Mouse (Mus musculus) liver, adult 2 months (tissue): ENCODE data around the gene Hpse2.

Experiments
- CTCF ChIP-seq: fragments of 200-500 bp; IDR thresholded peaks from 2 replicates; pipeline ENCODE4 v1.5.1; 2011; ENCODE audit warnings: low read depth, low read length, control low read depth
- POLR2A ChIP-seq: fragments of 200-500 bp; IDR thresholded peaks from 2 replicates; pipeline ENCODE4 v1.6.1; 2011; ENCODE audit warnings: low read length, control low read depth; ENCODE audit not compliant: insufficient read depth; ENCODE audit errors: extremely low read depth

GRCm38 (mm10) chr19:42777801-42778200 is 610.4 kb downstream of the Hpse2 start:
- TF ChIP-seq CTCF: peak; percentile 65
- no peak for TF ChIP-seq POLR2A
